ENCODE assay signal across 28 mouse cellular contexts in genomic region chr5:132479227-132479857, GRCm38 (mm10).
A peak's percentile ranks its signal among the peaks of the same experiment; 100 is the strongest.
DNase-seq lines count a peak whose midpoint lies in the region; ATAC-seq and TF ChIP-seq lines count a peak whose summit lies in the region.
"Had no signal": no experiment of that assay in that cellular context is flagged by ENCODE, and none has a peak within 500 bp of the region (broad histone marks: within the 10 kb centered on the region; RNA-seq: fewer than 3 reads in every experiment).

No protein-coding gene starts in this region.

- H3K9me3 ChIP-seq in heart, embryonic 11.5 days (replicated peaks; ENCODE audit: control insufficient read depth, low read length): no peaks in the 10 kb centered on the region
- H3K9me3 ChIP-seq in heart, embryonic 16.5 days (replicated peaks; ENCODE audit: control insufficient read depth, low read length): no peaks in the 10 kb centered on the region
- H3K9me3 ChIP-seq in G1E (replicated peaks): no peaks in the 10 kb centered on the region; the same call in 1 of the 2 replicates
- H3K9me3 ChIP-seq: embryonic facial prominence, embryonic 13.5 days; hindbrain, embryonic 12.5 days; intestine, embryonic 15.5 days had no signal

- no peak for ATAC-seq in heart, embryonic 11.5 days (replicated peaks; ENCODE audit: insufficient number of reproducible peaks, low FRiP score, low TSS enrichment)
- no peak; the same call in 1 of the 2 replicates for ATAC-seq in heart, embryonic 16.5 days (replicated peaks; ENCODE audit: extremely low read depth, insufficient read depth, low FRiP score)
- peak; percentile 69 for ATAC-seq in G1E (ENCODE audit: extremely low read depth, insufficient number of reproducible peaks, low FRiP score, poor library complexity, severe bottlenecking)
- peak; percentile 72 for ATAC-seq in megakaryocyte progenitor cell, adult 5-6 weeks (replicated peaks; ENCODE audit: poor library complexity)
- ATAC-seq: CD4-positive, CD25-positive, alpha-beta regulatory T cell, adult 4 months; hindbrain, postnatal 0 days; intestine, embryonic 15.5 days; lung, postnatal 0 days had no signal

- H3K4me3 ChIP-seq in heart, embryonic 11.5 days (ENCODE audit: low read depth, low read length): no peak overlapping the region
- no peak overlapping the region for H3K4me3 ChIP-seq in heart, embryonic 16.5 days (ENCODE audit: low read length)
- H3K4me3 ChIP-seq in G1E (ENCODE audit: low read depth, low read length): no peak overlapping the region
- H3K4me3 ChIP-seq: embryonic facial prominence, embryonic 13.5 days; erythroblast, embryonic 14.5 days; hindbrain, embryonic 12.5 days; intestine, embryonic 15.5 days had no signal

- H3K4me2 ChIP-seq in heart, embryonic 11.5 days: peak overlapping the region; percentile 58
- peak overlapping the region; percentile 27 for H3K4me2 ChIP-seq in heart, embryonic 16.5 days (ENCODE audit: low read depth, low read length)
- H3K4me2 ChIP-seq: embryonic facial prominence, embryonic 13.5 days; hindbrain, embryonic 12.5 days; intestine, embryonic 15.5 days had no signal

- H3K27me3 ChIP-seq in heart, embryonic 11.5 days (ENCODE audit: control insufficient read depth, insufficient read depth, low read length): no peaks in the 10 kb centered on the region
- H3K27me3 ChIP-seq in heart, embryonic 16.5 days (ENCODE audit: control insufficient read depth, insufficient read depth, low read length): no peaks in the 10 kb centered on the region
- H3K27me3 ChIP-seq in G1E (ENCODE audit: insufficient read depth, low read length): peaks cover 6% of the 10 kb centered on the region
- H3K27me3 ChIP-seq: embryonic facial prominence, embryonic 13.5 days; hindbrain, embryonic 12.5 days; intestine, embryonic 15.5 days had no signal

- peaks cover 12% of the 10 kb centered on the region for H3K4me1 ChIP-seq in heart, embryonic 11.5 days (ENCODE audit: control insufficient read depth, insufficient read depth, low read length)
- peaks cover 10% of the 10 kb centered on the region for H3K4me1 ChIP-seq in heart, embryonic 16.5 days (ENCODE audit: control insufficient read depth, insufficient read depth, low read length)
- H3K4me1 ChIP-seq in G1E (ENCODE audit: insufficient read depth, low read depth, low read length): peaks cover 9% of the 10 kb centered on the region; the same call in 1 of the 2 replicates

- 11% methylated on average over 11 of the region's 11 CpGs for WGBS in heart, embryonic 11.5 days (ENCODE audit: insufficient replicate concordance)
- WGBS in heart, embryonic 16.5 days: 19% methylated on average over 11 of the region's 11 CpGs

- no peaks in the 10 kb centered on the region for H3K36me3 ChIP-seq in heart, embryonic 11.5 days (ENCODE audit: control insufficient read depth, insufficient read depth, low read length)
- H3K36me3 ChIP-seq in heart, embryonic 16.5 days (ENCODE audit: control insufficient read depth, insufficient read depth): no peaks in the 10 kb centered on the region
- H3K36me3 ChIP-seq in G1E (replicated peaks): no peaks in the 10 kb centered on the region
- H3K36me3 ChIP-seq: embryonic facial prominence, embryonic 13.5 days; hindbrain, embryonic 12.5 days; intestine, embryonic 15.5 days had no signal

- H3K9ac ChIP-seq in heart, embryonic 11.5 days (ENCODE audit: low read depth, low read length): no peak overlapping the region
- H3K9ac ChIP-seq in heart, embryonic 16.5 days (ENCODE audit: low read length): no peak overlapping the region
- H3K9ac ChIP-seq: embryonic facial prominence, embryonic 13.5 days; hindbrain, embryonic 12.5 days; intestine, embryonic 15.5 days had no signal

- DNase-seq in heart, adult 18-20 months: no peak
- no peak for DNase-seq in heart, postnatal 4 days
- no peak for DNase-seq in G1E (ENCODE audit: low spot score)
- no peak for DNase-seq in adrenal gland, postnatal 25 days
- DNase-seq: adrenal gland, postnatal 36 days; cerebellum, adult 18-20 months; cerebellum, postnatal 10 days; gastrocnemius, postnatal 10 days; kidney, adult 2 months; kidney, postnatal 4 days; layer of hippocampus, postnatal 36 days; left cerebral cortex, postnatal 4 days; lung, adult 18-20 months; lung, postnatal 4 days; midbrain, embryonic 14.5 days; thymus, adult 2 months; thymus, postnatal 36 days had no signal

- TF ChIP-seq CTCF in G1E (IDR thresholded peaks at IDR 0.05; ENCODE audit: low read depth, low read length): no peak

- H3K27ac ChIP-seq in heart, embryonic 11.5 days (ENCODE audit: low read depth, low read length): no peak overlapping the region
- H3K27ac ChIP-seq in heart, embryonic 16.5 days (ENCODE audit: low read length): no peak overlapping the region
- H3K27ac ChIP-seq: embryonic facial prominence, embryonic 13.5 days; hindbrain, embryonic 12.5 days; hindbrain, postnatal 0 days; intestine, embryonic 15.5 days; kidney, postnatal 0 days had no signal

Comparison
In these comparisons a context has a peak if more than half of its experiments do, and no peak if none do; other contexts are left out.
1. ATAC-seq: peak in G1E (single experiment) and megakaryocyte progenitor cell, adult 5-6 weeks (single experiment); none in heart, embryonic 11.5 days (single experiment) and heart, embryonic 16.5 days (single experiment).